Comparison of ENCODE assay signal across 9 mouse cellular contexts in genomic region chr19:17271179-17271622, GRCm38 (mm10).
DNase-seq lines count a peak whose midpoint lies in the region; ATAC-seq and TF ChIP-seq lines count a peak whose summit lies in the region.
"Had no signal": no experiment of that assay in that cellular context is flagged by ENCODE, and none has a peak within 500 bp of the region (broad histone marks: within the 10 kb centered on the region; RNA-seq: fewer than 3 reads in every experiment).

No protein-coding gene starts in this region.

- no peaks in the 10 kb centered on the region for H3K27me3 ChIP-seq in midbrain, embryonic 14.5 days (ENCODE audit: control insufficient read depth, insufficient read depth, low read length)
- no peaks in the 10 kb centered on the region for H3K27me3 ChIP-seq in midbrain, embryonic 13.5 days
- H3K27me3 ChIP-seq in embryonic facial prominence, embryonic 15.5 days = no peaks in the 10 kb centered on the region
- H3K27me3 ChIP-seq in hindbrain, embryonic 10.5 days (ENCODE audit: insufficient read depth, poor library complexity, severe bottlenecking) = no peaks in the 10 kb centered on the region

- ATAC-seq in midbrain, embryonic 14.5 days (ENCODE audit: low FRiP score, low TSS enrichment) = no peak
- ATAC-seq in midbrain, embryonic 13.5 days = no peak
- peak; percentile 57 for ATAC-seq in embryonic facial prominence, embryonic 15.5 days (ENCODE audit: insufficient number of reproducible peaks, low FRiP score, low TSS enrichment, low read depth)

- peak; percentile 8 for DNase-seq in midbrain, embryonic 14.5 days
- peak; percentile 53 for DNase-seq in hindbrain, embryonic 10.5 days (ENCODE audit: low spot score)
- no peak for DNase-seq in cerebellum, adult 11-12 months
- DNase-seq in frontal cortex, postnatal 10 days (ENCODE audit: low spot score in 2 of 2) = no peak
- DNase-seq in cerebellum, adult 11 months = no peak

- 28% methylated on average over 3 of the region's 3 CpGs for WGBS in midbrain, embryonic 14.5 days
- WGBS in midbrain, embryonic 13.5 days = 33% methylated on average over 3 of the region's 3 CpGs
- WGBS in embryonic facial prominence, embryonic 15.5 days = 11% methylated on average over 3 of the region's 3 CpGs
- 15% methylated on average over 3 of the region's 3 CpGs for WGBS in hindbrain, embryonic 10.5 days
- 17% methylated on average over 3 of the region's 3 CpGs for WGBS in olfactory bulb, adult 2 months

- no peaks in the 10 kb centered on the region for H3K9me3 ChIP-seq in midbrain, embryonic 14.5 days (ENCODE audit: control insufficient read depth, low read length)
- no peaks in the 10 kb centered on the region for H3K9me3 ChIP-seq in midbrain, embryonic 13.5 days
- H3K9me3 ChIP-seq in embryonic facial prominence, embryonic 15.5 days (replicated peaks) = no peaks in the 10 kb centered on the region
- no peaks in the 10 kb centered on the region for H3K9me3 ChIP-seq in hindbrain, embryonic 10.5 days

- H3K9ac ChIP-seq in midbrain, embryonic 14.5 days (replicated peaks; ENCODE audit: low read length) = no peak overlapping the region
- no peak overlapping the region for H3K9ac ChIP-seq in midbrain, embryonic 13.5 days (replicated peaks)
- no peak overlapping the region for H3K9ac ChIP-seq in embryonic facial prominence, embryonic 15.5 days

- no peak overlapping the region for H3K4me3 ChIP-seq in midbrain, embryonic 14.5 days (replicated peaks; ENCODE audit: low read depth, low read length)
- no peak overlapping the region for H3K4me3 ChIP-seq in midbrain, embryonic 13.5 days (replicated peaks)
- no peak overlapping the region for H3K4me3 ChIP-seq in embryonic facial prominence, embryonic 15.5 days (replicated peaks)
- no peak overlapping the region for H3K4me3 ChIP-seq in hindbrain, embryonic 10.5 days
- no peak overlapping the region for H3K4me3 ChIP-seq in olfactory bulb, adult 2 months (ENCODE audit: insufficient read depth, low read depth, low read length)

- no peaks in the 10 kb centered on the region for H3K36me3 ChIP-seq in midbrain, embryonic 14.5 days (ENCODE audit: control insufficient read depth, insufficient read depth, low read length)
- no peaks in the 10 kb centered on the region for H3K36me3 ChIP-seq in midbrain, embryonic 13.5 days
- H3K36me3 ChIP-seq in embryonic facial prominence, embryonic 15.5 days = no peaks in the 10 kb centered on the region
- no peaks in the 10 kb centered on the region for H3K36me3 ChIP-seq in hindbrain, embryonic 10.5 days

- TF ChIP-seq CTCF in olfactory bulb, adult 2 months (IDR thresholded peaks at IDR 0.05; ENCODE audit: insufficient read depth, low read depth, low read length) = no peak

- H3K4me1 ChIP-seq in midbrain, embryonic 14.5 days (ENCODE audit: control insufficient read depth, insufficient read depth, low read length) = peaks cover 5% of the 10 kb centered on the region; the same call in 1 of the 2 replicates
- peaks cover 7% of the 10 kb centered on the region; the same call in 1 of the 2 replicates for H3K4me1 ChIP-seq in midbrain, embryonic 13.5 days (replicated peaks)
- H3K4me1 ChIP-seq in embryonic facial prominence, embryonic 15.5 days = peaks cover 7% of the 10 kb centered on the region; the same call in 1 of the 2 replicates
- H3K4me1 ChIP-seq in hindbrain, embryonic 10.5 days (replicated peaks) = peaks cover 11% of the 10 kb centered on the region
- peaks cover 5% of the 10 kb centered on the region for H3K4me1 ChIP-seq in olfactory bulb, adult 2 months (ENCODE audit: control insufficient read depth, insufficient read depth, low read length)

- no peak for TF ChIP-seq POLR2A in olfactory bulb, adult 2 months (IDR thresholded peaks at IDR 0.05; ENCODE audit: insufficient read depth, low read depth, low read length)

- no peak overlapping the region for H3K27ac ChIP-seq in midbrain, embryonic 14.5 days (replicated peaks; ENCODE audit: low read depth, low read length)
- no peak overlapping the region for H3K27ac ChIP-seq in midbrain, embryonic 13.5 days
- H3K27ac ChIP-seq in embryonic facial prominence, embryonic 15.5 days (replicated peaks) = peak overlapping the region; percentile 48
- peak overlapping the region; percentile 80 for H3K27ac ChIP-seq in hindbrain, embryonic 10.5 days
- H3K27ac ChIP-seq in olfactory bulb, adult 2 months (ENCODE audit: insufficient read depth, low read depth, low read length) = peak overlapping the region; percentile 62
- H3K27ac ChIP-seq: macrophage had no signal

- H3K4me2 ChIP-seq in midbrain, embryonic 14.5 days (ENCODE audit: low read length) = no peak overlapping the region
- no peak overlapping the region for H3K4me2 ChIP-seq in midbrain, embryonic 13.5 days (replicated peaks)
- no peak overlapping the region for H3K4me2 ChIP-seq in embryonic facial prominence, embryonic 15.5 days (replicated peaks)

Comparison
In these comparisons a context has a peak if more than half of its experiments do, and no peak if none do; other contexts are left out.
1. DNase-seq: peak in midbrain, embryonic 14.5 days (single experiment) and hindbrain, embryonic 10.5 days (single experiment); none in cerebellum, adult 11-12 months (single experiment), frontal cortex, postnatal 10 days (0 of 2) and cerebellum, adult 11 months (single experiment).
2. H3K27ac ChIP-seq: peak in embryonic facial prominence, embryonic 15.5 days (single experiment), hindbrain, embryonic 10.5 days (single experiment) and olfactory bulb, adult 2 months (single experiment); none in midbrain, embryonic 14.5 days (single experiment) and midbrain, embryonic 13.5 days (single experiment).